Comparison of ENCODE assay signal across 9 mouse cellular contexts in genomic region chr13:49058528-49058927, GRCm38 (mm10).
DNase-seq lines count a peak whose midpoint lies in the region; ATAC-seq and TF ChIP-seq lines count a peak whose summit lies in the region.
"Had no signal": no experiment of that assay in that cellular context is flagged by ENCODE, and none has a peak within 500 bp of the region (broad histone marks: within the 10 kb centered on the region; RNA-seq: fewer than 3 reads in every experiment).

No protein-coding gene starts in this region.

- H3K27ac ChIP-seq in kidney, embryonic 16.5 days (ENCODE audit: low read length) = no peak overlapping the region
- H3K27ac ChIP-seq in stomach, postnatal 0 days (replicated peaks) = no peak overlapping the region
- H3K27ac ChIP-seq: limb, embryonic 15.5 days had no signal

- no peak overlapping the region for H3K4me3 ChIP-seq in kidney, embryonic 16.5 days (ENCODE audit: low read length)
- H3K4me3 ChIP-seq in stomach, postnatal 0 days (ENCODE audit: low read depth, low read length) = no peak overlapping the region
- H3K4me3 ChIP-seq: limb, embryonic 15.5 days had no signal

- no peaks in the 10 kb centered on the region for H3K27me3 ChIP-seq in kidney, embryonic 16.5 days (ENCODE audit: insufficient read depth, low read length)
- H3K27me3 ChIP-seq in stomach, postnatal 0 days (ENCODE audit: control insufficient read depth, insufficient read depth, low read length) = no peaks in the 10 kb centered on the region
- H3K27me3 ChIP-seq: limb, embryonic 15.5 days had no signal

- no peak for ATAC-seq in kidney, embryonic 16.5 days (ENCODE audit: low FRiP score, low TSS enrichment)
- ATAC-seq in stomach, postnatal 0 days (ENCODE audit: low FRiP score, low TSS enrichment) = peak; percentile 86

- H3K9ac ChIP-seq in kidney, embryonic 16.5 days (replicated peaks; ENCODE audit: low read length) = no peak overlapping the region
- H3K9ac ChIP-seq in stomach, postnatal 0 days (ENCODE audit: low read length) = no peak overlapping the region
- H3K9ac ChIP-seq: limb, embryonic 15.5 days had no signal

- no peaks in the 10 kb centered on the region for H3K4me1 ChIP-seq in kidney, embryonic 16.5 days (ENCODE audit: insufficient read depth, low read length)
- H3K4me1 ChIP-seq in stomach, postnatal 0 days (replicated peaks; ENCODE audit: control insufficient read depth, insufficient read depth) = no peaks in the 10 kb centered on the region
- H3K4me1 ChIP-seq: limb, embryonic 15.5 days had no signal

- peak; percentile 54 for DNase-seq in kidney, adult 11 months
- DNase-seq in Muller cell, postnatal 12 days (ENCODE audit: inconsistent ontology term) = peak; percentile 55
- peak; percentile 46 for DNase-seq in cerebellum, adult 8-10 months
- peak; percentile 68 for DNase-seq in kidney, postnatal 10 days
- DNase-seq in stomach, postnatal 0 days (ENCODE audit: low spot score) = peak; percentile 72
- DNase-seq in spleen, postnatal 4 days (ENCODE audit: low spot score in 2 of 2) = no peak
- no peak for DNase-seq in right cerebral cortex, postnatal 14 days

- 93% methylated on average over 4 of the region's 4 CpGs for WGBS in kidney, embryonic 16.5 days
- WGBS in stomach, postnatal 0 days = 84% methylated on average over 4 of the region's 4 CpGs

- no peak overlapping the region for H3K4me2 ChIP-seq in kidney, embryonic 16.5 days (replicated peaks; ENCODE audit: low read depth, low read length)
- no peak overlapping the region for H3K4me2 ChIP-seq in stomach, postnatal 0 days (replicated peaks; ENCODE audit: low read depth)
- H3K4me2 ChIP-seq: limb, embryonic 15.5 days had no signal

- H3K36me3 ChIP-seq in kidney, embryonic 16.5 days (ENCODE audit: insufficient read depth, low read length) = no peaks in the 10 kb centered on the region
- H3K36me3 ChIP-seq in stomach, postnatal 0 days (ENCODE audit: control insufficient read depth, insufficient read depth, low read length) = peaks cover 2% of the 10 kb centered on the region; the same call in 1 of the 2 replicates
- H3K36me3 ChIP-seq: limb, embryonic 15.5 days had no signal

- peak; percentile 93 for TF ChIP-seq CTCF in stomach, postnatal 0 days (IDR thresholded peaks at IDR 0.05; ENCODE audit: low read depth)

- TF ChIP-seq EP300 in stomach, postnatal 0 days (optimal IDR thresholded peaks at IDR 0.05) = no peak

- no peaks in the 10 kb centered on the region for H3K9me3 ChIP-seq in kidney, embryonic 16.5 days (ENCODE audit: low read length)
- H3K9me3 ChIP-seq in stomach, postnatal 0 days (ENCODE audit: control insufficient read depth, low read length) = no peaks in the 10 kb centered on the region
- H3K9me3 ChIP-seq: limb, embryonic 15.5 days had no signal

Comparison
In these comparisons a context has a peak if more than half of its experiments do, and no peak if none do; other contexts are left out.
1. DNase-seq: peak in kidney, adult 11 months (single experiment), Muller cell, postnatal 12 days (single experiment), cerebellum, adult 8-10 months (single experiment), kidney, postnatal 10 days (single experiment) and stomach, postnatal 0 days (single experiment); none in spleen, postnatal 4 days (0 of 2) and right cerebral cortex, postnatal 14 days (single experiment).